Mouse (Mus musculus) CD4-positive helper T cell, adult 2 months (primary cell): ENCODE results near the gene Cdk18.

Experiments used
- DNase-seq: peaks from one replicate; pipeline ENCODE4 v3.0.0-alpha.2; 2012; ENCODE audit warnings: low read depth, missing footprints, low spot score

Cdk18 gene

GRCm38 (mm10) chr1:132150171-132150570, 10.7 kb upstream of the Cdk18 start:
- no peak for DNase-seq

DNA sequence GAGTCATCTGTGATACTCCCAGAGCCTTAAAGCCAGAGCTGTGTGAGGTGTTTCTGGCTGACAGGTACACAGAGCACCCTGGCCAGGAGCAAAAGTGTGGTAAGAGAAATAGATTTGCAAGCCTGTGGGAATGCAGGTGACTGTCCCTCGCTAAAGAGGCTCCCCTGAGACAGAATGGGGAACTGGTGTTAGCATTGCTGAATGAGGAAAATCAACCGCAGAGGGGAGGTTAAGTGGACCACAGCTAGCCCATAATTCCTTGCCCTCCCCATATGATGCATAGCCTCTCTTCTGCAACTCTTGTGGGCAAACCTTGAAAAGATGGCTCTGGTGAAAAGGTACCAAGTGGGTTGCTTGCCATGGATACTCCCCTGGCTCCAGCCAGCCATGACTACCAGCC, 9.9 kb upstream of the Cdk18 start:
- no peak for DNase-seq

GRCm38 (mm10) chr1:132145973-132146685, 6.6 kb upstream of the Cdk18 start:
- no peak for DNase-seq

DNA sequence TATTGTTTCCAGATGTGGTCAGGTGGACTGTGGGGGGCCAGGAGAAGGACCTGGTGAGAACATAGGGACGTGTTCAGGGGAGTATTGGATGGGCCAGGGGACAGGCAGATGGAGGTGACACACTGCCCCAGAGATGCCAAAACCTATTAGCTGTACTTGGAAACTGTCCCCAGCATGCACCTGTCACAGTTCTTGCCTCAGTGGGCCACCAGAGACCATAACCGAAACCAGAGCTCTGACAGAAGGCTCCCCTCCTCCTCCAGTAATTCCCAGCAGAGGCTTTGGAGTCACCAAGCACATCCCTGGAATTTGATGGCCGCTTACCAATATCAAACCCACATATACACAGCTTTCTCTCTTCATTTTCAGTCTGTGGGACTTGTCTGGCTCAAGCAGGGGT, 5.4 kb upstream of the Cdk18 start:
- no peak for DNase-seq

DNA sequence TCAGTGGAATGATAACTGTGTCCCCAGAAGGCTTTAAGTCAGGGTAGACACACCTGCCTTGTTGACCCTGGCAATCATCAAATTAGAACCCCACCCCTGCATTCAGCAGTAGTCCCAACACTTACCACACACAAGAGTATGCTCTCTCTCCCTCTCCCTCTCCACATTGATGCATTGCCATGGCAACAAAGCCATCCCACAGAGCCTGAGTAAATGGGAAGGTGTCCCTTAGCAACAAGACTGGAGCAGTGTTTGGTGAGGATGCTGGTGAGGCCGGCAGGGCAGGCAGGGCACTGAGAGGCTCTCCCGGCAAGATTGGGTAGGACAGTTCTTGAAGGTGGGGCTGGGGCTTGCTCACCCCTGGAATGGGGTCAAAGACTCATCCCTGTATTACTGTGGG, 4.7 kb upstream of the Cdk18 start:
- DNase-seq = no peak

DNA sequence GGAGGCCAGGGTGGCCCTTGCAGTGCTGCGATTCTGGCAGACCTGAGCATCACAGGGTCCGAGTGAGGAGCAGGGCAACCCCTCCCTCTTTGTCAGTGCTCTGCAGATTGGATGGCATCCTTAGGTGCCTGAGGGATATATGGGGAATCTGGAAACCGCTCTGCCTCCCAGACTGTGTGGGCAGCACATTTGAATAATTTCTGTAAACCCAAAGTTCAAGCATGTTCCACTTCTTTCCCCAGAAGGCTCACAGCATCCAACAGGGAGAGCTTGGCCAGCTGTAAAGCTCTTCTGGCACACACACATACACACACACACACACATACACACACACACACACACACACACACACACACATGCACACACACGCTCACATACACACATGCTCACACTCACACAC, 4.2 kb upstream of the Cdk18 start:
- no peak for DNase-seq

GRCm38 (mm10) chr1:132143079-132143478, 3.6 kb upstream of the Cdk18 start:
- DNase-seq = no peak

- DNase-seq = no peak
These were observed 2.3 kb upstream of the Cdk18 start for GRCm38 (mm10) chr1:132141753-132142152.

DNA sequence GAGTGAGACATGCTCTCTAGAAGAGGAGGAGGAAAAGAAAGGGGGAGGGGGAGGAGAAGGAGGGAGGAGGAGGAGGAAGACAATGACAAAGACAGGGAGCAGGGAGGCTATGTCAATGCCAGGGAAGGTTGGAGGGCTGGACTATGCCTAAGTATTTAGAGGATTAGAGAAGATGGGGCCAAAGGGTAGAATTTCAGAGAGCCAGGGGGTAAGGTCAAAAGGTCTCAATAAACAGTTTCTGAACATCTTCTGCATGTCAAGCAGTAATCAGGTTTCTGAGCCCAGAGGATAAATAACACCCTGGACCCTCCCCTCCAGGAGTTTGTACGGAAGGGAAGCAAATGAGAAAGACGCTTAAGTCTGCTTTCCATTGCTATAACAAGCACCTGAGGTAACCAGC, 1.7 kb upstream of the Cdk18 start:
- DNase-seq = no peak

DNA sequence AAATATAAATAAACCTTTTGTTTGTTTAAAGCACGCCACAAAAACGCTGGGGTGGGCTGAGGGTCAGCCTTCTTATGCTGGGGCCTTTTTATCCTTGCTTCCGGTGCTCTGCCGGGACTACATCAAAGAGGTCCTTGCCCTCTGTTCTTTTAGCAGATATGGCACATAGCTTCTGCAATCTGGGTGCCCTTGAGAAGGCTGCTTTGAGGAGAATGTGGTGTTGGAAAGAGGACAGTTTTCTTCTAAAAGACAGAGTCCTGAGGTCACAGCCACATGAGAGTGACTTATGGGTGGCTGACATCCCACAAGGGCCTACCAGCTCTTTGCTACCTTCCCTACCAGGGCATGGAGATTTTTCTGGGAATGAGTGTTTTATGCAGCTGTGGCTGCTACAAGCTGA, 1.1 kb upstream of the Cdk18 start:
- DNase-seq = no peak

- DNase-seq = peak; percentile 26
These were observed 687 bp upstream of the Cdk18 start for GRCm38 (mm10) chr1:132140171-132140570.

DNA sequence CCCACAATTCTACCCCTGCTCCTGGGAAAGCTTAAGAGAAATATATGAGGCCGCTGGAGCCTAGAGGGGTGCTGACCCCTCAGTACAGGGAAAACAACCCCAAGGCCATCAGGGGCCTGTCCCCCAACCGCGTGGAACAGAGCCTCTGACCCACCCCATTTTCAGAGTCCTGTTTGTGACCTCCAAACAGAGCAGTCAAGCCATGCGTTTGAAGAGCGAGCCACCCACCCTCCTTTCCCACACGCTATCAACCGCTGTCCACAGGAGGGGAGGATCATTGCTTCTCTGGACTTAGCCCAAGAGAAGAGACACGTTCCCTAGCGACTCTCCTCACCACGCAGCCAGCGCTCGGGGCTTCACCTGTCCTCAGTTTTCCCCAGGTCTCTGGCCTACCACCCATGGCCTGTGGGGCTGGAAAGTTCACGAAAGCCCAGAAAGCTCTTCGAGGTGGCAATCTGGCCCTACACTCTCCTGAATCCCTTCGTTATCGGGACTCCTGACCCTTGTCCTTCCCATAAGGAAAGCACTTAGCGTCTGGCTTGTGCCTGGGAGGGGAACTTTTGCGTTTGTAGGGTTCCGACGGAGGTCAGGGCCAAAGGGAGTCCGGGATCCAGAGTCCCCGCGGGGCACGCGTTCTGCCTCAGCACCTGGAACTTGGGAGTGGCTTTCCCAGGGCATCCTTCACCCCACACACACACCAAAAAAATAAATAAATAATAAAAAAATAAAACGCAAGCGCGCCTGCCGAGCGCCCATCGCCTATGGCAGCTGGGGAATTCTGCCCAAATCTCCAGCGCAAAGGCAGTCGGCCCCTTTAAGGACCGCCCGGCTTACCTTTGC, 688 bp downstream of the Cdk18 start:
- no peak for DNase-seq

- no peak for DNase-seq
These were observed 1.4 kb downstream of the Cdk18 start for GRCm38 (mm10) chr1:132137935-132138575.

DNA sequence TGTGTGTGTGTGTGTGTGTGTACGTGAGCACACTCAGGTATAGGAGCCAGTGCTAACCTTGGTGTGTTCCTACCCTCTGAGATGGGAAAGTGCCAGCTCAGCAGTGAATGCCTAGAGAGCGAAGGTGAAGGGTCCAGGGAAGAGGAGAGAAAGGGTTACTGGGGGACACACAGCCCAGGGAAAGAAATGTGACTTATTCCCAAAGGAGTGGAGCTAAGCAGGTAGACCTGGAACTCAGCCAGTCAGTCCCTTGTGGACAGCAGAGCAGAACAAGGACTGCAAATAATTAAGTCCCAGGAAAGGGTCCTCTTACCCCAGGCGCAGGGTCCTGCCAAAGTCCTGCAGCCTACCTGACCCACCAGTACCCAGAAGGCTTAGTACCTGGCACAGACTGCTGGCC, 2.6 kb downstream of the Cdk18 start:
- no peak for DNase-seq

DNA sequence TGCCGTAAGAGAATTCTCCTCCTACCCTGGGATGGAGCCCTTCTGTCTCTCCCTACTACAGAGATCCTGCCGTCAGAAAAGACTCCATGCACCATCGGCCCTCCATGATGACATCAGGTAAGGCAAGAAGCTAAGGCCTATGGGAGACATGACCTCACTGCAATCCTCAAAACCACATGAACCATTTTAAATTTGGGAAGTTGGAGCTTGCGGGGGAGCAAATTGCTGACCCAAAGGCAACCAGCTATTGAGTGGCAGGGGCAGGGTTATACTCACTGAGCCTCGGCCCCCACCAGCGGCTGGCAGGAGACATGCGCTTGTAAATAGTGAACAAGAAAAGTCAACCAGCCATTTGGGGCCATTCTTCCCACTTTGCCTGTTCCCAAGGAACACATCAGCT, 3.9 kb downstream of the Cdk18 start:
- no peak for DNase-seq

DNA sequence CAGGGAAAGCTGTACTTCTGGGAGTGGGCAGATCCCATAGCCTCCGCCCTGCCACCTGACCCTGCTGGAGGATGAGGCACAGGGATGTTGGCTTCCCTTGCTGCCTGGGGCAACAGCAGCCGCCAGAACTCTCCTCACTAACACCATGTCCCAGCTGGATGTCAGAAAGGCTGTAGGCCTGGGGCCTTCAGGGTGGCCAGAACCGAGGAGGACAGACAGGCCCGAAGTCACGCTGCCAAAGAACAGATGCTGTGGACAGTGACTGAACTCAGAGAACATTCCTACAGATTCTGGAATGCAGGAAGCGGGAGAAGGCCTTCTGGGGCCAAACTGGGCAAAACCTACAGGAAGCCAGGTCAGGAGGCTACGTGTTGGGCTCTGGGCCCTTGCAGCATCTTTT, 11.2 kb downstream of the Cdk18 start:
- no peak for DNase-seq

GRCm38 (mm10) chr1:132125803-132126405, 13.6 kb downstream of the Cdk18 start:
- no peak for DNase-seq

DNA sequence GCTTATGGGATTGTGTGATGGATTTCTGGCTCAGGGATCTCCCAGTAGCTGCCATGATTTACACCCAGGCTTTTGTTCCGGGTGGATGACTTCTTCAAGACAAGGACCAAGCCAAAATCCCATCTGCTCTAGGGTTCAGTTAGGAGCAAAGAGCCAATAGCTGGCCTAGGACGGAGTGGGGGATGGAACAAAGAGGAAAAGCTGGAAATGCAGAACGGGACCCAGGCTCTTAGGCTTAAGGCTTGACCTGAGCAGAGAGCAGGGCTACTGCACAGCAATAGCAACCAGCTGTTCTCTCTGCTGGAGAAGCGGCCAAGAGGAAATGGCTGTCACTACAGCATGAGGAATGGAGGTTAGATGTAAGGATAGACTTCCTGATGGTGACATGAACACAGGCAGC, 14.2 kb downstream of the Cdk18 start:
- DNase-seq = no peak

- DNase-seq = no peak
These were observed 16.0 kb downstream of the Cdk18 start for GRCm38 (mm10) chr1:132123420-132124014.

- no peak for DNase-seq
These were observed 17.6 kb downstream of the Cdk18 start for GRCm38 (mm10) chr1:132121895-132122294.

DNA sequence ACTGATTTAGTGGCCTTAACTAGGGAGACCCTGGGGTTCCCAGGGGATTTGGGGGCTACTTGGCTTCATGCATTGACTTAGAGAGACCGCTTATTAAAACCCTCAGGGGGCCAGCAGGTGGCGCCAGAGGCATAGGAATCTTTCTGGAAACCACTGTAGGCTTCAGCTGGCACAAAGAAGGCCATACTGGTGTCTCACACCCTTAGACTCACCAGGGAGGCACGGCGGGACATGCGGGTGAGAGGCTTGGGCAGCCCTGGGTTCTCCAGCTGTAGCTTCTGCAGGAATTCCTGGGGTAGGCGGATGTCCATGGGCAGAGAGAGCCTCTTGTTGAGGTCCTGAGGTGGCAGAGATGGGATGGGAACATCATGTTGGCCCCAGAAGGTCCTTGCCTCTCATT, 18.2 kb downstream of the Cdk18 start:
- DNase-seq = peak; percentile 58

DNA sequence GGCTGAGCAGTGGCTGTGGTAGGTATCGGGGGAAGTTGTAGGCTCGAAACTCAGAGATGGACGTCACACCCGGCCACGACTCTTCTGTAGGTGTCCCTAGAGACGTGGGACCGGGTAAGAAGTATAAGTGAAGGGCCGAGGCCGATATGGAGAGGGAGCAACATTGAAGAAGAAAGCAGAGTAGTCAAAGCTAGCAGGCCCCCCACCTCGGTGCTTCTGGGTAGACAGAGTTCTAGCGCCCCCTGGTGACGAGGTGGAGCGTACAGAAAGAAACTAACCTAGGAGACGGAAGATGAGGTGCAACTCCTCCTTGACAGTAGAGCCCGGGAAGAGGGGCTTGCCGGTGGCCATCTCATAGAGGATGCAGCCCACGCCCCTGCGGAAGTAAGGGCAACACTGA, 22.9 kb downstream of the Cdk18 start:
- peak; percentile 56 for DNase-seq
